Mouse (Mus musculus): ENCODE data around the gene Shd.

DNA sequence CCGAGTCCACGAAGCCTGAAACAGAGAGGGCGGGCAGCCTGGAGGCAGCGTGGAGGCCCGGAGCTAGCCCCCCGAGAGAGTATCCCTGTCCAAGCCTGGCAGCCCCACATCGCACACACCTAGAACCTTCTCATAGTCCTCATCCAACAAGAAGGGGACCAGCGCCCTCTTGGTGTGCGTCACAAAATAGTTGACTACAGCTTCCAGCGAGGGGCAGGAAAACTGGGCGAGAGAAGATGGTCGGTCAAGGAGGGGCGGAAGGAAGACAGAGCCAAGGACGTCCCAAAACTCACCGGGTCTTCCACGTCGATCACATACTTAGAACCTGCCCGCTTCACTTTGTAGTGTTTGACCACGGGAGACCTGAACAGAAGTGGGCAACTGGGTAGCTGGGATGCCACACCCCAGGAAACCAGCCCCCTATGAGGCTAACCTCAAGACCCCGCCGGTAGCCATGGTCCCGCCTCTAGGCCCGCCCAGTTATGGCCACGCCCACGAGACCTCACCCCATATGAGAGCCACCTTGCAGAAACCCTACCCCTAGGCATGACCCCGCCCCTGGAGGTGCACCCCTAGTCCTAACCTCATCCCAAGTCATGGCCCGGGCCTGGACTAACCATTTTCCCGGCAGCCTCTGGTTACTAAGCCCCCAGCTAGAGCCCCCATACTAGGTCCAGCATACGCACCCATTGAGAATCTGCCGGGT lies 29.7 kb downstream of the Shd start:
- TF ChIP-seq MYC (IDR thresholded peaks at IDR 0.05; ENCODE audit: low read depth, low read length) (no peak), POLR2A (IDR thresholded peaks at IDR 0.05; ENCODE audit: low read depth, low read length) (no peak), E2F4 (IDR thresholded peaks at IDR 0.05; ENCODE audit: insufficient replicate concordance, low read depth, low read length) (no peak), TCF12 (IDR thresholded peaks at IDR 0.05; ENCODE audit: low read depth, low read length) (no peak), NRF1 (IDR thresholded peaks at IDR 0.05; ENCODE audit: low read depth, low read length) (no peak), GABPA (IDR thresholded peaks at IDR 0.05; ENCODE audit: insufficient replicate concordance, low read depth, low read length) (no peak), POLR2AphosphoS2 (IDR thresholded peaks at IDR 0.05; ENCODE audit: low read depth, low read length) (no peak), SMC3 (IDR thresholded peaks at IDR 0.05; ENCODE audit: low read depth, low read length) (no peak), USF1 (IDR thresholded peaks at IDR 0.05; ENCODE audit: low read depth, low read length) (no peak), MAX (IDR thresholded peaks at IDR 0.05; ENCODE audit: low read length) (no peak), JUND (conservative IDR thresholded peaks at IDR 0.05; ENCODE audit: low read depth, low read length) (no peak)
